Mouse (Mus musculus): ENCODE results near the gene Pklr.

DNA sequence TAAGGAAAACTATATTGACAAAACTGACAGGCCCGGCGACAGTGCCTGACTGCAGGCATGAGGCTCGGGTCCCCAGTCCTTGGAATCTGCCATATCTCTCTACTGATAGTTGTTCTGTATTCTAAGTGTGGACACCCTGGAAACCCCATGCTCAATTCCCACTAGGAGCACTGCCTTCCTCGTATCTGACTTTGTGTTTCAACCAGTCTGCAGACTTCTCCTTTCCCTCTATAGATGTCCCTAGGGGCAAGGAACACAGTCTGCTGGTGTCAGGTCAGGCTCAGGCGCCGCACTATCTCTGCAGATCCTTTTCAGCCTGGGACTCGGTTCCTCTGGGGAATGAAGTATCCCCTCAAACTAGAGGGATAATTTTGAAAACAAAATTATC, 2.9 kb upstream of the Pklr start:
- TF ChIP-seq CTCF (IDR thresholded peaks at IDR 0.05; ENCODE audit: insufficient read depth, low read length) (no peak), POLR2A (IDR thresholded peaks at IDR 0.05; ENCODE audit: borderline replicate concordance, extremely low read depth, low read depth, low read length) (no peak)
